Mouse (Mus musculus) v-Abl transformed pro-B cells (cell line): ENCODE results near the gene Bckdk.

Experiments used
- in situ Hi-C, 2 experiments: fragments of 400-800 bp; cut with MboI; formaldehyde crosslinking; loops; one replicate each; pipeline ENCODE4 v1.15.1; 2025; ENCODE audit not compliant: unreplicated experiment in 2 of 2

The Bckdk gene

GRCm38 (mm10) chr7:127903971-127904796, at the start of gene Bckdk:
Bckdk (plus strand) TSS chr7:127904082.
- in situ Hi-C loops = no loop called here

DNA sequence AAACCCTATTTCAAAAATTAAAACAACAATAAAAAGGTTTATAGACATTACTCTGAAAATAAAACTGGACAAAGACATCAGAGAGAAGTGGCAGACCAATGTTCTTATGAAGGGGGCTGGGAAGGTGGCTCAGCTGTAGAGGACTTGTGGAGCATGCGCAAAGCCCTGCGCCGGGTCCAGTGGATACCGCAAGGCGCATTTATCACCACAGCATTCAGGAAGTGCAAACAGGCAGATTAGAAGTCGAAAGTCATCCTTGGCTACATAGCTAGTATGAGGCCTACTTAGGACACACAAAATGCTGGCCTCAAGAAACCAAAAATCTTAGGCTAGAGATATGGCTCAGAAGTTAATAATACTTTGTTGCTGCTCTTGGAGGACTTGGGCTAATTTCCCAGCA, 45.6 kb upstream of the Bckdk start:
- in situ Hi-C loops = no loop called here

GRCm38 (mm10) chr7:127866434-127866833, 37.4 kb upstream of the Bckdk start:
- in situ Hi-C loops = no loop called here

DNA sequence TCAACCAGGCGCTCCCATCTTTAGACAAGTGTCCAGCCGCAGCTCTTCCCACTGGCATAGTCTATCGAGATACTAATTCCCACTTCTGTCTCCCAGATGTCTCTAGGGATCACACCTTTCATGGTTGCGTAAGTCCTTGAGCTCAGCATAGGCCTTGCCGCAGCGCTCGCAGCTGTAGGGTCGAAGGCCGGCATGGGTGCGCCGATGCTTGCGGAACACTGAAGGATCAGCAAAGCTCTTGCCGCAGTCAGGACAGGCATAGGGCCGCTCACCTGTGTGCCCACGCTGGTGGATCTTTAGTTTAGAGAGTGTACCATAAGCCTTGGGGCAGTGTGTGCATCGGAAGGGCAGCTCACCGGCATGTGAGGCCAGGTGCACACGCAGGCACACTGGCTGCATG, 36.2 kb upstream of the Bckdk start:
- in situ Hi-C loops = no loop called here

- in situ Hi-C loops = no loop called here
Measured at GRCm38 (mm10) chr7:127869149-127869810, 34.6 kb upstream of the Bckdk start.

DNA sequence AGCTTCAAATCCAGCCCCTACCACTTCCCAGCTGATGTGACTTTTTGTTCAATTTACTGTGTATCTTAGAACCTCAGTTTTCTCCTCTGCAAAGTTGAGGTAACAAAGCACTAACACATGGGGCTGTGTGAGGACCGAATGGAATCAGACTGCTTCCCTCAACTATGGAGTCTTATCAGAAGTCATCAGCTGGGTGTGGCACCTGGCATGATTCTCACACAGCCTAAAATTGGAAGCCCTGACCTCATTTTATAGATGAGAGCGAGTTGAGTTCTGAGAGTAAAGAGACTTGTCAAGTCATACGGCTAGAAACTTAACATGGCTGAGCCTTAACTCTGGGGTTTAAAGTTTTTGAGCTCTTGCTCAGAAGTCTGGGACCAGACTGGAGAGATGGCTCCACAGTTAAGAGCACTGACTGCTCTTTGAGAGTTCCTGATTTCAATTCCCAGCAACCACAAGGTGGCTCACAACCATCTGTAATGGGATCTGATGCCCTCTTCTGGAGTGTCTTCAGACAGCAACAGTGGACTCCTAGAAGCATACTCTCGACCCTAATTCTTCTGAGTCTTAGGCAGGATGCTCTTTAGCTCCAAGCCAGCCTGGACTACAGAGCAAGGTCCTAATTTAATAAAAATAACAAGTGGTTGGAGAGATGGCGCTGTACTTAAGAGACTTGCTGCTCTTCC, 33.6 kb upstream of the Bckdk start:
- in situ Hi-C loops = no loop called here

DNA sequence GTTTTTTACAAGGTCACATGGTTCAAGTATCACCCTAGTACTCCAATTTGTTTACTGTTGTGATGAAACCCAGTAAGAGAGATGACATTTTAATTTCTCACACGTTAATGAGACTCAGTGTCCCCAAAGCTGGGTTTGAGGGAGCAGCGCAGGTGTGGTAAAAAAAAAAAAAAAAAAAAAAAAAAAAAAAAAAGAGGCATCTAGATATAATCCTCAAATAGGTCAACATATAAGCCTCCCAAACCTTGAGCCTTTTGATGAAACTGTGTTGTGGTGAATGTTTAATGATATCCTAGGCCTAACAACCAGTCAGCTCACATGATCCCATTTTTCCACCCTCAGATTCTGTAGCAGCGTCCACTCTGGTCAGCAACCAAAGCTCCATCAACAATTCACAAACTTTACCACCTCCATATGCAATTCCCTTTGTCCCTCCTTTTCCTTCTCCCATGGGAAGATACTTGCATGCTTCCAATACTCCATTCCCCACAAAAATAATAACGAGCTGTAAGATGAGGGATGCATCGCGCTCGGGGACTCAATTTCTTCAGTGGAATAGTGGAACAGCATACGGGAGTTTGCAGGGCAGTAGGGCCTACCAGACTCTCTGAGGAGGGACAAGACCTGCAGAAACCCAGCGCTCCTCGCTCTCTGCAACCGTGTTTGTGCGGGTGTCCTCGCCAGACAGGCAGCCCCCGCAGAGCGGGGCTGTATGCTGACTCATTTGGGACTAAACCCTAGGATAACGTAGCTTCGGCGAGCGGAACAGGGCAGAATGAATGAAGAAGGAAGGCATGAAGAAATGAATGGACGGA, 28.9 kb upstream of the Bckdk start:
- in situ Hi-C loops = no loop called here

GRCm38 (mm10) chr7:127875627-127876001, 28.3 kb upstream of the Bckdk start:
- in situ Hi-C loops = no loop called here

- in situ Hi-C loops = no loop called here
Measured at GRCm38 (mm10) chr7:127876041-127876466, 27.8 kb upstream of the Bckdk start, which contains the start of gene Zfp646. Zfp646 (plus strand) TSS chr7:127876221.

GRCm38 (mm10) chr7:127876467-127877348, 27.2 kb upstream of the Bckdk start, which contains the start of gene Zfp668:
Zfp668 (minus strand) TSS chr7:127876828.
- in situ Hi-C loops = no loop called here

GRCm38 (mm10) chr7:127879301-127879700, 24.6 kb upstream of the Bckdk start:
- in situ Hi-C loops = no loop called here

DNA sequence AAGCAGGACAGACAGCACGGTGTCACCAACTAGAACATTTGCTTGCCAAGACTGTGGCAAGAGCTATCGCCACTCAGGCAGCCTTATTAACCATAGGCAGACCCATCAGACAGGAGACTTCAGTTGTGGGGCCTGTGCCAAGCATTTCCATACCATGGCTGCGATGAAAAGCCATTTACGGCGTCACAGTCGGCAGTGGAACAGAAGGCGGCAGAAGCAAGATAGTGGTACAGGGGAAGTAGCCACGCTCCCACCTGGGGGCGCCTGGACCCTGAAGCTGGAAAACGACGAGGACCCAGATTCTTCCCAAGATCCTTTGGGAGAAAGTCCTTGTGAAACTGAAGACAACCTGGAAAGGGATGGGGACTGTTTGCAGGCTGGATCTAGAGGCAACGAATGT, 23.5 kb upstream of the Bckdk start:
- in situ Hi-C loops = no loop called here

DNA sequence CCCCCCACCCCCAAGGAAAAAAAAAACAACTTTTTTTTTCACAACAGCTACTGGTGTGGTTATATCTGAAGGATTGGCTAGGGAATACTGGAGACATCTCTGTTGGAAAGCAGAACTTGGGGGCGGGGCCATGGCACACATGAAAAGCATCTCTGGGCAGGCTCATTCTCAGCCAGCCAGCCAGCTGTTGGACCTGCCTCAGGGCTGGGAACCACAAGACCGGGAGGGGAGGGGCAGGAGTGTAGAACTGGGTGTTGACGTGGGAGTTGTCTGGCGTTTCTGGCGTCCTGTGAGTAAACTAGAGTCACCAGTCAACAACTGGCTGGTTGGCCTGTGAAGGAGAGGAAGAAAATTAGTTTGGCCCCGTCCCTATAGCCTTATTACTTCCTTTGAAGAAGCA, 17.9 kb upstream of the Bckdk start:
- in situ Hi-C loops = no loop called here

GRCm38 (mm10) chr7:127886551-127886950, 17.3 kb upstream of the Bckdk start:
- in situ Hi-C loops = no loop called here

GRCm38 (mm10) chr7:127887191-127887590, 16.7 kb upstream of the Bckdk start:
- in situ Hi-C loops = no loop called here

DNA sequence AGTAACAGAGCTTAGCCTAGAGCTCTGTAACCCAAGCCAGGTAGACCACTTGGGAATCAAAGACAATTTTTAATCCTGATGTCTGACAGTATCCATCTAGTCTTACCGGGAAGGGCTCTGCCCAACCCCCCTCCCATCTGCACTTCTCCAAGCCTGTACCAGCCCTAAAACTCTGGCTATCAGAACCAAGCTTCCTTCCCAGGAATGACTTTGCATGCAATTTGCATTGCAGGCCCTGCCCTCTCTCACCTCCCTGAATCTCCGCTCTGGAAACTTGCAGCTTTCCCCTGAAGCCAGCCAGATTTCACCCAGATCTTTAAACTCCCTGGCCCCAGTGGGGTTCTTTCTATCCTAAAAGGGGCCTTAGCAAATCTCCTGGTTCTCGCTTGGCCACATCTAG, 16.1 kb upstream of the Bckdk start:
- in situ Hi-C loops = no loop called here

- in situ Hi-C loops = no loop called here
Measured at GRCm38 (mm10) chr7:127888821-127889220, 15.1 kb upstream of the Bckdk start.

DNA sequence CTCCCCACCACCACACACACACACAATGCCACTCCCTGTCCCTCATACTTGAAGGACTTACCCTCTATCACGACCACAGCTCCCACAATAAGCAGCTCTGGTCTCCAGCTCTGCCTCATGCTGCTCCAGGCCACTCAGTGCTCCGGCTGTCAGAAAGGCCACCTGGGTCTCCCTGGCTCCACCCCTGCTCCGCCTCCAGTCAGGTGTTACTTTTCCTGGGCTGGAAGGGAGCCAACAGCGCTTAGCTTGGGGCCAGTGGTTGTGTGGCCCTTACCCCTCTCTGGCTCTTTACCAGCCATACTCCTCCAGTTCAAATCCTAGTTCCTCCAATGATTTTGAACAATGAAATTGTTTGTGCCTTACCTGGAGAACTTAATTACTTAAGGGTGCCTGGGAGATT, 13.1 kb upstream of the Bckdk start, which contains the start of gene Prss53:
TSS of gene Prss53 (minus strand) at position 173 of the 400 bp plus-strand sequence.
- in situ Hi-C loops = no loop called here

DNA sequence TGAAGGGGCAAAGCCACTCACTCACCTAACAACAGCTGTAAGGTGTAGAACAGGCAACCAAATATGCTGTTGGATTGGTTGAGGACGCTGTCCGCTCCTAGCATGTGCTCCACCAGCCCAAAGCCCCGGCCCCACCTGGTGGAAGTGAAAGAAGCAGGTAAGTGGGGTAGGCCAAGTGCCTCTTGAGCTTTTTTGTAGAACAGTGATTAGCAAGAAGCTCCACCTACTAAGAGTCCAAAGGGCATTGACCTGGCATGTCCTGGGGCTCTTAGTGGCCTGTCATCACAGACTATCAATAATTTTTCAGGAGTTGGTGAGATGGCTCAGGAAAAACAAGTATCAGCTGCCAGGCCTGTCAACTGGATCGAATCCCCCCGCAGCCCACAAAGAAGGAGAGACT, 9.4 kb upstream of the Bckdk start:
- in situ Hi-C loops = no loop called here

- in situ Hi-C loops = no loop called here
Measured at GRCm38 (mm10) chr7:127895442-127895841, 8.4 kb upstream of the Bckdk start, which contains the start of the genes Gm21974 and Vkorc1. Gm21974 (minus strand) TSS chr7:127895454. Vkorc1 (minus strand) TSS chr7:127895617.
